Mouse (Mus musculus) heart, embryonic 13.5 days (tissue): Measurements from ENCODE around the gene Abcg8. TPM values are rescaled to one million over a fixed set of nuclear protein-coding genes. Genes with fewer than 3 reads are reported as not detected.
A peak's percentile ranks its signal among the peaks of the same experiment; 100 is the strongest.

ENCODE experiments used
- ATAC-seq: fragments of 200-750 bp; cut with Nextera tagmentation; 2 replicates; pipeline ENCODE4 v1.8.0; 2017; ENCODE audit warnings: moderate TSS enrichment; ENCODE audit not compliant: insufficient number of reproducible peaks, low FRiP score, low TSS enrichment; ENCODE audit errors: extremely low read depth
- H3K27ac ChIP-seq: fragments of 300-500 bp; sonication (generic); replicated peaks from 2 replicates; pipeline ENCODE4 v1.5.1; 2015; ENCODE audit warnings: moderate library complexity, mild to moderate bottlenecking, inconsistent platforms
- H3K27me3 ChIP-seq: fragments of 300-500 bp; sonication (generic); replicated peaks from 2 replicates; pipeline ENCODE4 v1.6.1; 2015; ENCODE audit warnings: mild to moderate bottlenecking, inconsistent platforms
- H3K36me3 ChIP-seq: fragments of 300-500 bp; sonication (generic); 2 replicates; pipeline ENCODE4 v1.6.1; 2015; ENCODE audit warnings: mild to moderate bottlenecking, inconsistent platforms
- H3K4me1 ChIP-seq: fragments of 300-500 bp; sonication (generic); 2 replicates; pipeline ENCODE4 v1.6.1; 2015; ENCODE audit warnings: inconsistent platforms
- H3K4me2 ChIP-seq: fragments of 300-500 bp; sonication (generic); 2 replicates; pipeline ENCODE4 v1.6.1; 2015; ENCODE audit warnings: inconsistent platforms, mild to moderate bottlenecking, moderate library complexity
- H3K4me3 ChIP-seq: fragments of 300-500 bp; sonication (generic); 2 replicates; pipeline ENCODE4 v1.5.1; 2015; ENCODE audit warnings: moderate library complexity, mild to moderate bottlenecking, inconsistent platforms
- H3K9ac ChIP-seq: fragments of 300-500 bp; sonication (generic); 2 replicates; pipeline ENCODE4 v1.6.1; 2015; ENCODE audit warnings: inconsistent platforms, mild to moderate bottlenecking, moderate library complexity
- H3K9me3 ChIP-seq: fragments of 300-500 bp; sonication (generic); 2 replicates; pipeline ENCODE4 v1.6.1; 2016; ENCODE audit warnings: inconsistent platforms
- WGBS: fragments of 180-500 bp; shearing (Covaris S2); methylation state at CpG from one replicate; pipeline ENCODE4 v1.1.7; 2015; ENCODE audit warnings: mixed read lengths; 5-methylcytosine and 5-hydroxymethylcytosine counted together
- polyA plus RNA-seq: library from polyadenylated mRNA; unstranded; fragments of >200 nt; fragmentation: Nextera tagmentation; extraction: Ambion mirVana; gene quantifications from 2 replicates; pipeline ENCODE4 v1.2.1, GENCODE M21; 2015

Gene Abcg8
- polyA plus RNA-seq, 1 experiment from 2014 or later, result not detected

DNA sequence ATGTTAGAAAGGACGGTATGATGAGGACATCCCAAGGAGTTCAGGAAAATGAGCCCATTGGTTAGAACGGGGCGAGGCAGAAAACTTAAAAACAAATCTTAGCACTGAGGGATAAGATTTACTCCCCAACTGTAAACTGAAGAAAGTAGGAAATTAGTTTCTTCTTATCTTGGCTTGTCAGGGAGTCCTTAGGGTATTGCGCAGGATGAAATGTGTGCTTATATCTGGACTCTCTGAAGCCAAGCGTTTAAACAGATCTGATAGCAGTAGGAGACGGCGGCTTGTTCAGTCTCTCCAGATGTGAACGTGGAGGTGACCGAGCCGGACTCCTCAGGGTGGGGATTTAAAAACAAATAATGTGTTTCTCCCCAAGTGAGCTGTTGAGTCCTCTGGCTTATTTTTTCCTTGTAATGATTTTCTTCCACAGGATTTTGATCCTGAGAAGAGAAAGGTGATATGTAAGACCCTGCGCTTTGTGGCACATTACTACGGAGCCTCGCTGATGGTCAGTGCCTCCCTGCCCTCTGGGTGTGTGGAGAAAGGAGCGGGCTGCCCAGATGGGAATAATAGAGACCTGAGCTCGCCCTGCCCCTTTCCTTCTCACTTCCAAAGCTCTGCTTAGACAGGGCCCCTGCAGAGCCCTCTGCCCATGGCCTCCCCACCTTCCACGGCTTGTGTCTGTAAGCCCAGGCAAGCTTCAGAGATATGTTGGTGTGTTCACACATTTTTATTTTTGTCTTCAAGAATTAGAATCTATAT is 31.6 kb upstream of the Abcg8 start:
- peaks cover 28% of the 10 kb centered on the region for H3K4me1 ChIP-seq
- no peak overlapping the region for H3K27ac ChIP-seq
- H3K4me2 ChIP-seq, result peak overlapping the region; percentile 7
- no peaks in the 10 kb centered on the region for H3K27me3 ChIP-seq
- 39% methylated on average over 16 of the region's 16 CpGs for WGBS
- no peak overlapping the region; the same call in 1 of the 2 replicates for H3K9ac ChIP-seq
- ATAC-seq, result no peak
- no peaks in the 10 kb centered on the region for H3K9me3 ChIP-seq
- no peak overlapping the region for H3K4me3 ChIP-seq
- no peaks in the 10 kb centered on the region for H3K36me3 ChIP-seq

DNA sequence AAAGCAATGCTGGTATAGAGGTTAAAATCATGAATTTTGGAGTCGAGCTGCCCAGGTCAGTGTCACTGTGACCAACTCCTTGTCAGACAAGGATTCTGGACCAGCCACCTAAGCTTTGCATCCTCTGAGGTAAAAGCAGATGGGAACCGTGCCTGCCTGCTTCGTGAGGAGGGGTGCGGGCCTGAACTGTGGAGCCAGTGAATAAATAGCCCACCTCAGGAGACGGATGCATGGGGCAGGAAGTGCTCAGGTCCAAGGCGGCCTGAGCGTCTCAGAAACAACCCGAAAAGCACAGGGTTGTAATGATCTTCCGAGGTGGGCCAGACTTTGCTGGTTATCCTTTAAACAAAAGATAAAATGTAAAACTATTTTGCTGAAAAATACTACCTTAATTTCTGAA is 31.0 kb upstream of the Abcg8 start:
- WGBS, result 40% methylated on average over 9 of the region's 9 CpGs
- Histone ChIP-seq H3K9me3 (no peaks in the 10 kb centered on the region), H3K4me3 (no peak overlapping the region)

DNA sequence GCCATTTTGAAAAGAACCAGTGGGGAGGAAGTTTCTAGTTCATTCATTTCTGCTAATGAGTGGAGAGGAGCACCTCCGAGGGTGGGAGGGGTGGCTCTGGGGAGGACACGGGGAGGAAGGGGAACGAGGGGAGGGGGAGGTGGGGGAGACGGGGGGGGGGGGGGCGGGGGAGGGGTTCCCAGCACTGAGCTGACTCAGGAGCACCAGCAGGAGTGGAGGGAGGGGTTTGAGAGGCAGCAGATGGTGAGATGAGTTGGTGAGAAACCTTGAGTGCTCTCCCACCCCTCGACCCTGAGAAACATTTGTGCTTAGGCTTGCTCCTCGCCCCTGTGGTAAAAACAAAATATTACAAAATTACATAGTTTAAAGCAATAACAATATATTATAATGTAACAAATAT is 30.2 kb upstream of the Abcg8 start:
- H3K4me3 ChIP-seq, result no peak overlapping the region
- H3K36me3 ChIP-seq, result no peaks in the 10 kb centered on the region
- no peaks in the 10 kb centered on the region for H3K27me3 ChIP-seq
- H3K4me1 ChIP-seq, result peaks cover 28% of the 10 kb centered on the region
- no peak overlapping the region for H3K27ac ChIP-seq
- no peak overlapping the region for H3K4me2 ChIP-seq
- 20% methylated on average over 4 of the region's 7 CpGs for WGBS
- ATAC-seq, result no peak
- H3K9ac ChIP-seq, result no peak overlapping the region
- H3K9me3 ChIP-seq, result no peaks in the 10 kb centered on the region

More for the DNA sequence above, 31.0 kb upstream of the Abcg8 start:
- Histone ChIP-seq H3K9ac (no peak overlapping the region), H3K4me2 (no peak overlapping the region), H3K36me3 (no peaks in the 10 kb centered on the region), H3K27ac (no peak overlapping the region), H3K27me3 (no peaks in the 10 kb centered on the region), H3K4me1 (peaks cover 28% of the 10 kb centered on the region)
- no peak for ATAC-seq

DNA sequence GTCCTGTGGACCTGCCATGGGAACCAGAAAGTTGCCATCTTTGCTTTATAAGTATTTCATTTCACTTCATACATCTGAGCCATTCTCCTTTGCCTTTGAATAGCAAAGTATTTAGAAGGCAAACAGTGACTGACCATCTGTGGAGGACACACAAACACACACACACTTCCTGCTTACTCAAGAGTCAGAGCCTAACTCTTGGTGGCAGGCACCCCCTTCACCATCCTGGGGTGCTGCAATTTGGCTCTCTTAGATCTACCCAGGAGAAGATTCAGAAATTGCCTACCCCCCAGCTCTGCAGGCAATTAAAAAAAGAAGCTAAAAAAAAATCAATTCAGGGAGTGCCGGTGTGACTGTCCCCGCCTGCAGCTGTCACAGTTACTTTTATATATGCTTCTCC is 29.6 kb upstream of the Abcg8 start:
- Histone ChIP-seq H3K4me2 (no peak overlapping the region), H3K4me3 (no peak overlapping the region), H3K27me3 (no peaks in the 10 kb centered on the region), H3K4me1 (peaks cover 31% of the 10 kb centered on the region), H3K36me3 (no peaks in the 10 kb centered on the region), H3K9me3 (no peaks in the 10 kb centered on the region), H3K9ac (no peak overlapping the region), H3K27ac (no peak overlapping the region)
- no peak for ATAC-seq
- WGBS, result 60% methylated on average over 2 of the region's 2 CpGs

DNA sequence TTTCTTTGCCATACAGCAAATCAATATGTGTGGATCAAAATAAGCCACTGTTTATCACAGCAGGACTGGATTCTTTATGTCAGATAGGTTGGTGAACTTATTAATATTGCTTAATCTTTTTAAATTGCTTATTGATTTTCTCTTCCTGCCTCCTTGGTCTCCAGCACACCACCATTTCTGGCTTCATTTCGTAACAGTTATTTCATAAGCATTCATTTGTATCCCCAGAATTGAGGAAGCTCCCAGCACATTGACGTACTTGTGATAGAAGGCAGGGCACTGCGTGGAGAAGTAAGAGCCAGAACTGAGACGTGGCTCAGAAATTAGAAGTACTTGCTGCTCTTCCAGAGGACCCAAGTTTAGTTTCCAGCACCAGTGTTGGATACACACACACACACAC is 28.5 kb upstream of the Abcg8 start:
- Histone ChIP-seq H3K36me3 (no peaks in the 10 kb centered on the region), H3K27ac (no peak overlapping the region), H3K4me1 (peaks cover 33% of the 10 kb centered on the region), H3K4me2 (no peak overlapping the region), H3K9me3 (no peaks in the 10 kb centered on the region), H3K9ac (no peak overlapping the region), H3K4me3 (no peak overlapping the region), H3K27me3 (no peaks in the 10 kb centered on the region)
- no peak for ATAC-seq
- 72% methylated on average over 4 of the region's 4 CpGs for WGBS

DNA sequence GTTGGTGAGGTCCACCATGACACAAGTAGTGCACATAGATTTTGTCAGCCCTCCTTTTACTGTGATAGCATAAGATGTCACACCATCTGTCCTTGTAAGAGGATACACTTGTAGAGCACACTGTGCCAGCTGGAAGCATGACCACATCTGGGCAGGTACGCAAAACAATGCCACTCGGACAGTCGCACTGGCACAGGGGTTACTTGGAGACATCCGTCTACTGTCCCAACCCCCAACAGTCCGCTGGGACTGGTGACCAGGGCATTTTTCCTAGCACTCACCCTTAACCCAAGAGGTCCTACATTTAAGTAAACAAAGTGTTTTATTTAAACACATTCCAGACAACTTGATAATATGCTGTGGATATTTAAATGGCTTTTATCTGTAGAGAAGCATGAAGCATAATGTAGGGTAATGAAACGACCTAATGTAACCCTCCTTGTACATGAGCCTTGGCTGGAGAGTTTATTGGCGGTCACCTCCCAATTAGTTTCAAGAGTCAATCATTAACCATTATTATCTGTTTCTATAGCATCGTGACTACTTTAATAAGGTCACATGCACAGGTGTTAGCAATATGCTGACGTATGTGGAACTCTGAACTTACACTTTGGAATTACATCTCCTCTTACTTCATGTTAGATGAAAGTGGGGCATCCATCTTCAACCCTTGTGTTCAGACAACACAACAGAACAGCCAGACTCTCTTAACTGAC is 25.6 kb upstream of the Abcg8 start:
- 87% methylated on average over 9 of the region's 9 CpGs for WGBS

DNA sequence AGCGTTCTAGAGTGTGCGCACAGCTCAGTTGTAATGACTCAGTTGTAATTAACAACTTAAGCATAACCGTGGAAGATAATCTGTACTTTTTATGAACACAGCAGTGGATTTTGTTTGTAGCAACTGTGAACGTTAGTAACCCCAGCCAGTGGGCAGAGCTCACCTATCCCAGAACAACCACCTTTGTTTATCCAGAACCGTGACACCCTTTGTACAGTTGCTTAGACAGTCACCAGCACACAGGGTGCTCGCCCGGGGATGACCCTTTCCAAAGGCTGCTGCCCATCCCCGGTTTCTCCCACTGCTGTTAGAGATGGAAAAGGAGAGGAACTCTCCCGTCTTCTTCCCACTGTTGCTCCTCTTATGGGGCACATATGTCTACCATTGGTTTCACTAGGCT is 22.6 kb upstream of the Abcg8 start:
- Histone ChIP-seq H3K4me3 (no peak overlapping the region), H3K9me3 (no peaks in the 10 kb centered on the region), H3K4me1 (peaks cover 4% of the 10 kb centered on the region), H3K36me3 (no peaks in the 10 kb centered on the region), H3K27ac (no peak overlapping the region), H3K9ac (no peak overlapping the region), H3K27me3 (no peaks in the 10 kb centered on the region), H3K4me2 (no peak overlapping the region)
- no peak for ATAC-seq
- WGBS, result 85% methylated on average over 9 of the region's 9 CpGs

More for the DNA sequence above, 25.6 kb upstream of the Abcg8 start:
- H3K4me3 ChIP-seq, result no peak overlapping the region
- H3K4me1 ChIP-seq, result peaks cover 8% of the 10 kb centered on the region
- H3K4me2 ChIP-seq, result no peak overlapping the region
- no peak for ATAC-seq
- H3K36me3 ChIP-seq, result no peaks in the 10 kb centered on the region
- no peaks in the 10 kb centered on the region for H3K9me3 ChIP-seq
- H3K9ac ChIP-seq, result no peak overlapping the region
- H3K27ac ChIP-seq, result no peak overlapping the region
- H3K27me3 ChIP-seq, result no peaks in the 10 kb centered on the region

DNA sequence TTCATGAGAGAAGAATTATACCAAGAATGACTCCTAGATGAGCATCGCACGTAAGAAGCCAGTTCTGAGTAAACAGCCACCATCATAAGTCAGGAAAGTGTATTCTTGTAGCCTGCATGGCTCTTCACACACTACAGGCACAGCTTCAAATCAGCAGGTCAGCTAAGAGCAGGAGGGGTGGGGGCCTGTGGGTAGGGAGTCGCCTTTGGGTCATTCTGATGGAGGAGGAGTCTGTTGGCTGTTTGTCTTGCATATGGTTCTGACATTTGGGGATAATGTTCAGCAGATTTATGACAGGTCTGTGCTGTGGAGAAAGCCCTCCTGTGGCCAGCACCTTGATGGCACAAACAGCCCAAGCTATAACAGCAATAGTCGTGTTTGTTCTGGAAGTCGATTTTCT is 19.9 kb upstream of the Abcg8 start:
- no peak for ATAC-seq
- Histone ChIP-seq H3K4me1 (peaks cover 4% of the 10 kb centered on the region), H3K27me3 (no peaks in the 10 kb centered on the region), H3K4me2 (no peak overlapping the region), H3K9ac (no peak overlapping the region), H3K27ac (no peak overlapping the region), H3K36me3 (no peaks in the 10 kb centered on the region), H3K4me3 (no peak overlapping the region), H3K9me3 (no peaks in the 10 kb centered on the region)
- WGBS, result 71% methylated on average over 5 of the region's 5 CpGs

DNA sequence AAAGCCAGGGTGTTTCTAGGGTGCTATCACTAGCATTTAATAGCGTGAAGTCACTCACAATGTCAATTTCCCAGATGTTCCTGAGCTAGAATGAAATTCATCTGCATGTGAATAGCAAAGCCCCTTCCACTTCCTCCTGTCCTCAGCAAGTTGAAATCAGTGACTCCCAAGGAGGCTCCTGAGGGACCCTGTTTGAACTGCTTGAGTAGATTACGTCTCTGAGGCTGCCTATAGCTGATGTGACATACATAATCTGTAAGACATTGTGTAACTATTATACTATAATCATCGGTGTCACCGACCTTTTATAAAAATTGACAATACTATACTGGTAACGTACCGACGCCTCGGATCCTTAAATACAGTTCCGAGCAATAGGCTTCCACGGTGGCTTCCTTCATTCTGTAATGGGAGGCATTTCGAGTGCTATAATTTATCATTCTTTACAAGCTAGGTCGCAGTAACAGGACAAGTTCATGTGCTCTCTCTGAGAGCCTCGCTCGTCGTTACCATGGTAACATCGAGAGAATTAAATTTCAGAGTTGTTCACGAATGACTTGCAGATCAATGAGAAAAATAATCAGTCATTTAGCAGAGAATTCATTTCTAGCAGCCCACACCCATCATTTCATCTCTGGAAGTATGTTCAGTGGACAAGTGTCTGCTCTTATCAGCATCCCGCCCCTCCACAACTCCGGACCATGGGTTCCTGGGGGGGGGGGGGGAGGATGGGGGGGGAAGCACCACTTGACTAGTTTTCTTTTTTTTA is 19.3 kb upstream of the Abcg8 start:
- Histone ChIP-seq H3K9me3 (no peaks in the 10 kb centered on the region), H3K4me2 (no peak overlapping the region), H3K9ac (no peak overlapping the region), H3K36me3 (no peaks in the 10 kb centered on the region), H3K4me1 (0 out of 2 replicates have a peak, but pooled peaks cover 3% of the 10 kb centered on the region), H3K27ac (no peak overlapping the region), H3K27me3 (no peaks in the 10 kb centered on the region), H3K4me3 (no peak overlapping the region)
- 74% methylated on average over 19 of the region's 19 CpGs for WGBS
- ATAC-seq, result no peak

DNA sequence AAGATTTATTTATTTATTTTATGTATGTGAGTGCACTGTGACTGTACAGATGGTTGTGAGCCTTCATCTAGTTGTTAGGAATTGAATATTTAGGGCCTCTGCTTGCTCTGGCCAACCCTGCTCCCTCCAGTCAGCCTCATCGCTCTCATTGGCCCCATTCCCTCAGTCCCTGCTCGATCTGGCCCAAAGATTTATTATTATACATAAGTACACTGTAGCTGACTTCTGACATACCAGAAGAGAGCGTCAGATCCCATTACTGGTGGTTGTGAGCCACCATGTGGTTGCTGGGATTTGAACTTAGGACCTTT is 18.7 kb upstream of the Abcg8 start:
- no peak overlapping the region for H3K27ac ChIP-seq
- H3K4me1 ChIP-seq, result 0 out of 2 replicates have a peak, but pooled peaks cover 6% of the 10 kb centered on the region
- H3K4me3 ChIP-seq, result no peak overlapping the region
- H3K4me2 ChIP-seq, result no peak overlapping the region
- 77% methylated on average over 3 of the region's 3 CpGs for WGBS
- no peaks in the 10 kb centered on the region for H3K9me3 ChIP-seq
- ATAC-seq, result no peak
- no peak overlapping the region for H3K9ac ChIP-seq
- H3K36me3 ChIP-seq, result no peaks in the 10 kb centered on the region
- H3K27me3 ChIP-seq, result no peaks in the 10 kb centered on the region

DNA sequence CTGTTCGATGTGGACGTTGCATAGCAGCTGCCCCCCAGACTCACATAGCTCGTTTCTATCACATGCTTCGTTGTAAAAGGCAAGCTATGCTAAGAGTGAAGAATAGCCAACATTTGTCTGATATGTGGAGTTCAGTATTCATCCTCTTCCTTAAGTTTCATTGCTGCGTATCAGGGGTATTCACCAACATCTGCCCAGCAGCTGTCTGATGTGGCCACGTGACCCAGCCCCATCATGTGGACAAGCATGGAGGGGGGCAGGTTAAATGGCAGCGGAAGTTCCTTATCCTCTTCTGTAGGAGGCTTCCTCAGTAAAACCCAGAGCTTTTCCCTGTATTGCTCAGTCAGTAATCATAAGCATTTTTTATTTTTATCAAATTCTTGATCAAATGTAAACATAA is 18.3 kb upstream of the Abcg8 start:
- no peak for ATAC-seq
- Histone ChIP-seq H3K4me2 (no peak overlapping the region), H3K36me3 (no peaks in the 10 kb centered on the region), H3K4me3 (no peak overlapping the region), H3K9me3 (no peaks in the 10 kb centered on the region), H3K9ac (no peak overlapping the region), H3K27me3 (no peaks in the 10 kb centered on the region), H3K27ac (no peak overlapping the region), H3K4me1 (0 out of 2 replicates have a peak, but pooled peaks cover 6% of the 10 kb centered on the region)
- 74% methylated on average over 7 of the region's 7 CpGs for WGBS
